Mouse (Mus musculus) heart, embryonic 12.5 days (tissue): ENCODE measurements around the gene Eif4g1. TPM values are rescaled to one million over a fixed set of nuclear protein-coding genes. Genes with fewer than 3 reads are reported as not detected.

Experiments
- ATAC-seq: fragments of 200-750 bp; cut with Nextera tagmentation; 2 replicates; pipeline ENCODE4 v1.8.0; 2017; ENCODE audit warnings: moderate TSS enrichment, moderate library complexity; ENCODE audit not compliant: insufficient number of reproducible peaks, low FRiP score
- H3K27ac ChIP-seq: fragments of 300-500 bp; sonication (generic); 2 replicates; pipeline ENCODE4 v1.5.1; 2016; ENCODE audit warnings: mild to moderate bottlenecking, moderate library complexity; ENCODE audit not compliant: poor library complexity, severe bottlenecking
- H3K27me3 ChIP-seq: fragments of 300-500 bp; sonication (generic); replicated peaks from 2 replicates; pipeline ENCODE4 v1.6.1; 2016; ENCODE audit warnings: mild to moderate bottlenecking, moderate library complexity
- H3K36me3 ChIP-seq: fragments of 300-500 bp; sonication (generic); 2 replicates; pipeline ENCODE4 v1.6.1; 2016; ENCODE audit warnings: mild to moderate bottlenecking, moderate library complexity
- H3K4me1 ChIP-seq: fragments of 300-500 bp; sonication (generic); replicated peaks from 2 replicates; pipeline ENCODE4 v1.6.1; 2016; ENCODE audit warnings: mild to moderate bottlenecking
- H3K4me2 ChIP-seq: fragments of 300-500 bp; sonication (generic); 2 replicates; pipeline ENCODE4 v1.6.1; 2016; ENCODE audit warnings: mild to moderate bottlenecking, moderate library complexity
- H3K4me3 ChIP-seq: fragments of 300-500 bp; sonication (generic); 2 replicates; pipeline ENCODE4 v1.5.1; 2016; ENCODE audit warnings: mild to moderate bottlenecking
- H3K9ac ChIP-seq: fragments of 300-500 bp; sonication (generic); 2 replicates; pipeline ENCODE4 v1.6.1; 2016; ENCODE audit warnings: mild to moderate bottlenecking, moderate library complexity
- H3K9me3 ChIP-seq: fragments of 300-500 bp; sonication (generic); replicated peaks from 2 replicates; pipeline ENCODE4 v1.6.1; 2016; ENCODE audit warnings: mild to moderate bottlenecking, moderate library complexity
- WGBS: fragments of 180-500 bp; shearing (Covaris S2); methylation state at CpG from one replicate; pipeline ENCODE4 v1.1.7; 2016; 5-methylcytosine and 5-hydroxymethylcytosine counted together
- polyA plus RNA-seq: library from polyadenylated mRNA; unstranded; fragments of >200 nt; fragmentation: Nextera tagmentation; extraction: Ambion mirVana; gene quantifications from 2 replicates; pipeline ENCODE4 v1.2.1, GENCODE M21; 2016

Gene Eif4g1
- polyA plus RNA-seq, 1 experiment from 2014 or later = 169 TPM

- 1% methylated on average over 63 of the region's 68 CpGs for WGBS
- Histone ChIP-seq H3K4me1 (peaks cover 44% of the 10 kb centered on the region), H3K27ac (peak overlapping the region; percentile 91), H3K4me2 (peak overlapping the region; percentile 82), H3K4me3 (peak overlapping the region; percentile 62), H3K36me3 (peaks cover 27% of the 10 kb centered on the region), H3K9me3 (no peaks in the 10 kb centered on the region), H3K27me3 (no peaks in the 10 kb centered on the region), H3K9ac (peak overlapping the region; percentile 76)
- ATAC-seq = peak; percentile 85
These were observed 48.1 kb downstream of the Eif4g1 start for GRCm38 (mm10) chr16:20715976-20716840.

GRCm38 (mm10) chr16:20716841-20717180 lies 48.7 kb downstream of the Eif4g1 start:
- Histone ChIP-seq H3K27ac (peak overlapping the region; percentile 91), H3K4me3 (peak overlapping the region; percentile 62), H3K4me2 (peak overlapping the region; percentile 82), H3K9me3 (no peaks in the 10 kb centered on the region), H3K4me1 (peaks cover 44% of the 10 kb centered on the region), H3K27me3 (no peaks in the 10 kb centered on the region), H3K36me3 (peaks cover 26% of the 10 kb centered on the region), H3K9ac (peak overlapping the region; percentile 76)
- ATAC-seq = no peak
- WGBS = under 1% methylated on average over 8 of the region's 8 CpGs

- Histone ChIP-seq H3K27me3 (no peaks in the 10 kb centered on the region), H3K27ac (peak within 1 kb of the TSS; percentile 91), H3K4me3 (peak within 1 kb of the TSS; percentile 62), H3K36me3 (peaks cover 27% of the 10 kb centered on the region), H3K4me1 (peaks cover 44% of the 10 kb centered on the region), H3K9me3 (no peaks in the 10 kb centered on the region), H3K9ac (peak within 1 kb of the TSS; percentile 76), H3K4me2 (peak within 1 kb of the TSS; percentile 82)
- WGBS = under 1% methylated on average over 62 of the region's 62 CpGs
- ATAC-seq = peak; percentile 86
These were observed 49.3 kb downstream of the Eif4g1 start, which contains the start of the genes Polr2h and Clcn2 for GRCm38 (mm10) chr16:20717181-20717977. Gene Polr2h, plus strand, starts transcription at chr16:20717665. Gene Clcn2, minus strand, starts transcription at chr16:20717746.

- Histone ChIP-seq H3K4me3 (peak overlapping the region; percentile 62), H3K9ac (peak overlapping the region; percentile 76), H3K27ac (peak overlapping the region; percentile 91), H3K4me2 (peak overlapping the region; percentile 82), H3K9me3 (no peaks in the 10 kb centered on the region), H3K36me3 (peaks cover 25% of the 10 kb centered on the region), H3K27me3 (no peaks in the 10 kb centered on the region), H3K4me1 (peaks cover 39% of the 10 kb centered on the region)
- ATAC-seq = peak; percentile 24
- WGBS = 3% methylated on average over 18 of the region's 18 CpGs
These were observed 50.0 kb downstream of the Eif4g1 start for GRCm38 (mm10) chr16:20717978-20718670.

GRCm38 (mm10) chr16:20721808-20722207 lies 53.7 kb downstream of the Eif4g1 start:
- ATAC-seq = no peak
- Histone ChIP-seq H3K4me2 (no peak overlapping the region), H3K4me1 (peaks cover 10% of the 10 kb centered on the region; the same call in 1 of the 2 replicates), H3K9ac (no peak overlapping the region), H3K4me3 (no peak overlapping the region), H3K9me3 (no peaks in the 10 kb centered on the region), H3K36me3 (peaks cover 25% of the 10 kb centered on the region), H3K27me3 (no peaks in the 10 kb centered on the region), H3K27ac (no peak overlapping the region)
- 74% methylated on average over 10 of the region's 10 CpGs for WGBS

- Histone ChIP-seq H3K4me1 (peaks cover 6% of the 10 kb centered on the region; the same call in 1 of the 2 replicates), H3K9ac (no peak overlapping the region), H3K4me3 (no peak overlapping the region), H3K4me2 (no peak overlapping the region), H3K36me3 (peaks cover 25% of the 10 kb centered on the region), H3K27ac (no peak overlapping the region), H3K27me3 (no peaks in the 10 kb centered on the region), H3K9me3 (no peaks in the 10 kb centered on the region)
- 51% methylated on average over 4 of the region's 4 CpGs for WGBS
- ATAC-seq = no peak
These were observed 54.6 kb downstream of the Eif4g1 start for GRCm38 (mm10) chr16:20722736-20723135.

- H3K4me1 ChIP-seq = peaks cover 6% of the 10 kb centered on the region; the same call in 1 of the 2 replicates
- no peak overlapping the region for H3K4me2 ChIP-seq
- WGBS = 46% methylated on average over 4 of the region's 4 CpGs
- no peak overlapping the region for H3K4me3 ChIP-seq
- ATAC-seq = no peak
- H3K9ac ChIP-seq = no peak overlapping the region
- no peaks in the 10 kb centered on the region for H3K27me3 ChIP-seq
- H3K36me3 ChIP-seq = peaks cover 25% of the 10 kb centered on the region
- no peak overlapping the region for H3K27ac ChIP-seq
- H3K9me3 ChIP-seq = no peaks in the 10 kb centered on the region
These were observed 55.1 kb downstream of the Eif4g1 start for GRCm38 (mm10) chr16:20723247-20723646.

GRCm38 (mm10) chr16:20724338-20724748 lies 56.2 kb downstream of the Eif4g1 start:
- peaks cover 25% of the 10 kb centered on the region for H3K36me3 ChIP-seq
- no peaks in the 10 kb centered on the region for H3K27me3 ChIP-seq
- no peaks in the 10 kb centered on the region for H3K9me3 ChIP-seq
- no peak overlapping the region for H3K4me2 ChIP-seq
- H3K27ac ChIP-seq = no peak overlapping the region
- H3K4me1 ChIP-seq = no peaks in the 10 kb centered on the region
- WGBS = 28% methylated on average over 5 of the region's 5 CpGs
- ATAC-seq = peak; percentile 54; the same call in 1 of the 2 replicates
- no peak overlapping the region for H3K4me3 ChIP-seq
- H3K9ac ChIP-seq = no peak overlapping the region

GRCm38 (mm10) chr16:20725321-20725720 lies 57.2 kb downstream of the Eif4g1 start:
- no peak overlapping the region for H3K27ac ChIP-seq
- H3K4me1 ChIP-seq = no peaks in the 10 kb centered on the region
- 72% methylated on average over 7 of the region's 7 CpGs for WGBS
- no peak overlapping the region for H3K4me2 ChIP-seq
- no peak overlapping the region for H3K4me3 ChIP-seq
- H3K9me3 ChIP-seq = no peaks in the 10 kb centered on the region
- peaks cover 20% of the 10 kb centered on the region for H3K36me3 ChIP-seq
- ATAC-seq = no peak
- no peak overlapping the region for H3K9ac ChIP-seq
- peaks cover 3% of the 10 kb centered on the region for H3K27me3 ChIP-seq

- Histone ChIP-seq H3K4me3 (no peak overlapping the region), H3K4me1 (no peaks in the 10 kb centered on the region), H3K9ac (no peak overlapping the region), H3K4me2 (no peak overlapping the region), H3K27ac (no peak overlapping the region), H3K27me3 (peaks cover 6% of the 10 kb centered on the region), H3K36me3 (peaks cover 15% of the 10 kb centered on the region), H3K9me3 (no peaks in the 10 kb centered on the region)
- WGBS = 69% methylated on average over 4 of the region's 4 CpGs
- ATAC-seq = no peak
These were observed 57.6 kb downstream of the Eif4g1 start for GRCm38 (mm10) chr16:20725750-20726149.
